Comparison of ENCODE assay signal across 15 mouse cellular contexts in the genomic region with DNA sequence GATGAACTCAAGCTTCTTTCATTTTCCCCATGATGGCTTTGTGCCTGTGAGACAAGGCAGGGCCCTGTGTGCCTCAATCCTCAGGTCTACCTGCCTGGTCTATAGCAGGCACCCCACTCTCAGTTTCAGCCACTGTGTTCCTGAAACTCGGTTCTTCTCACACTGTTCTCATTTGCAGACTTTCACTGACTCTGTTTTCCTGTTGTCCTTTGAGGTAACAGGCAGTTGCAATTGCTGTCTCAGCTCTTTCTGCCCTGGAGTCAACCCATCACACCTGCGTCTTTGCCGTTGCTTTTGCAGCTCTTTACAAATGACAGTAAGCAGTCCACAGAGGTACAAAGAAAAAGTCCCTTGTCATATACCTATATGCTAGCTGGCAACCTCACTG. TPM values are rescaled to one million over a fixed set of nuclear protein-coding genes. Genes with fewer than 3 reads are reported as not detected.
DNase-seq lines count a peak whose midpoint lies in the region; ATAC-seq and TF ChIP-seq lines count a peak whose summit lies in the region.
"Had no signal": no experiment of that assay in that cellular context is flagged by ENCODE, and none has a peak within 500 bp of the region (broad histone marks: within the 10 kb centered on the region; RNA-seq: fewer than 3 reads in every experiment).

No protein-coding gene starts in this region.

- H3K9me3 ChIP-seq in forebrain, postnatal 0 days (ENCODE audit: low read length): no peaks in the 10 kb centered on the region
- H3K9me3 ChIP-seq in forebrain, embryonic 14.5 days (replicated peaks; ENCODE audit: control insufficient read depth, low read length): no peaks in the 10 kb centered on the region
- H3K9me3 ChIP-seq in forebrain, embryonic 11.5 days (ENCODE audit: control insufficient read depth, low read length): no peaks in the 10 kb centered on the region

- no peak overlapping the region for H3K9ac ChIP-seq in forebrain, postnatal 0 days
- H3K9ac ChIP-seq in forebrain, embryonic 14.5 days (ENCODE audit: low read length): no peak overlapping the region
- no peak overlapping the region for H3K9ac ChIP-seq in forebrain, embryonic 11.5 days (ENCODE audit: low read length)

- ATAC-seq in forebrain, postnatal 0 days: no peak
- ATAC-seq in forebrain, embryonic 14.5 days: no peak
- no peak for ATAC-seq in forebrain, embryonic 11.5 days (replicated peaks; ENCODE audit: low FRiP score)
- no peak for ATAC-seq in monocyte, adult 5-6 weeks (replicated peaks; ENCODE audit: insufficient number of reproducible peaks, low FRiP score, low TSS enrichment, poor library complexity, severe bottlenecking)

- H3K4me1 ChIP-seq in forebrain, postnatal 0 days (ENCODE audit: insufficient read depth): no peaks in the 10 kb centered on the region
- H3K4me1 ChIP-seq in forebrain, embryonic 14.5 days (ENCODE audit: control insufficient read depth, insufficient read depth, low read length): peaks cover 8% of the 10 kb centered on the region; the same call in 1 of the 2 replicates
- H3K4me1 ChIP-seq in olfactory bulb, adult 2 months (ENCODE audit: control insufficient read depth, insufficient read depth, low read length): peaks cover 13% of the 10 kb centered on the region
- H3K4me1 ChIP-seq in forebrain, embryonic 11.5 days (replicated peaks; ENCODE audit: control insufficient read depth, insufficient read depth, low read length): peaks cover 5% of the 10 kb centered on the region; the same call in 1 of the 2 replicates

- WGBS in forebrain, postnatal 0 days: 83% methylated on average over 3 of the region's 3 CpGs
- WGBS in forebrain, embryonic 14.5 days: 90% methylated on average over 3 of the region's 3 CpGs
- 79% methylated on average over 3 of the region's 3 CpGs for WGBS in olfactory bulb, adult 2 months
- WGBS in forebrain, embryonic 11.5 days: 88% methylated on average over 3 of the region's 3 CpGs

- no peaks in the 10 kb centered on the region for H3K27me3 ChIP-seq in forebrain, postnatal 0 days (ENCODE audit: insufficient read depth, low read length)
- no peaks in the 10 kb centered on the region for H3K27me3 ChIP-seq in forebrain, embryonic 14.5 days (replicated peaks; ENCODE audit: control insufficient read depth, insufficient read depth, low read length)
- H3K27me3 ChIP-seq in forebrain, embryonic 11.5 days (ENCODE audit: control insufficient read depth, insufficient read depth, low read length): no peaks in the 10 kb centered on the region

- no peaks in the 10 kb centered on the region for H3K36me3 ChIP-seq in forebrain, postnatal 0 days (ENCODE audit: insufficient read depth)
- H3K36me3 ChIP-seq in forebrain, embryonic 14.5 days (ENCODE audit: control insufficient read depth, insufficient read depth, low read length): no peaks in the 10 kb centered on the region
- H3K36me3 ChIP-seq in forebrain, embryonic 11.5 days (ENCODE audit: control insufficient read depth, insufficient read depth, low read length): no peaks in the 10 kb centered on the region

- H3K27ac ChIP-seq in forebrain, postnatal 0 days (ENCODE audit: low read depth, low read length): peak overlapping the region; percentile 35; the same call in 1 of the 2 replicates
- H3K27ac ChIP-seq in forebrain, embryonic 14.5 days (ENCODE audit: low read depth, low read length): no peak overlapping the region
- H3K27ac ChIP-seq in left cerebral cortex, adult 2 months: peak overlapping the region; percentile 64
- peak overlapping the region; percentile 92 for H3K27ac ChIP-seq in olfactory bulb, adult 2 months (ENCODE audit: insufficient read depth, low read depth, low read length)
- no peak overlapping the region for H3K27ac ChIP-seq in forebrain, embryonic 11.5 days (ENCODE audit: low read depth, low read length)
- H3K27ac ChIP-seq: heart, adult 2 months had no signal

- intact Hi-C loops in left cerebral cortex, adult 2 months (cut with DNase I): no loop called here
- intact Hi-C loops in left cerebral cortex, postnatal 25 days (cut with DNase I): no loop called here

- no peak for TF ChIP-seq POLR2A in olfactory bulb, adult 2 months (IDR thresholded peaks at IDR 0.05; ENCODE audit: insufficient read depth, low read depth, low read length)

- no peak for TF ChIP-seq CTCF in forebrain, postnatal 0 days (IDR thresholded peaks at IDR 0.05; ENCODE audit: low read depth)
- no peak for TF ChIP-seq CTCF in left cerebral cortex, adult 2 months (IDR thresholded peaks at IDR 0.05)
- TF ChIP-seq CTCF in olfactory bulb, adult 2 months (IDR thresholded peaks at IDR 0.05; ENCODE audit: insufficient read depth, low read depth, low read length): no peak

- H3K4me3 ChIP-seq in forebrain, postnatal 0 days (ENCODE audit: low read depth, low read length): no peak overlapping the region
- H3K4me3 ChIP-seq in forebrain, embryonic 14.5 days (ENCODE audit: low read depth, low read length): no peak overlapping the region
- no peak overlapping the region for H3K4me3 ChIP-seq in left cerebral cortex, adult 2 months
- no peak overlapping the region for H3K4me3 ChIP-seq in olfactory bulb, adult 2 months (ENCODE audit: insufficient read depth, low read depth, low read length)
- no peak overlapping the region for H3K4me3 ChIP-seq in forebrain, embryonic 11.5 days (ENCODE audit: low read depth, low read length)
- H3K4me3 ChIP-seq: heart, adult 2 months; myocyte had no signal

- no peak overlapping the region for H3K4me2 ChIP-seq in forebrain, postnatal 0 days (ENCODE audit: low read depth)
- no peak overlapping the region for H3K4me2 ChIP-seq in forebrain, embryonic 14.5 days (ENCODE audit: low read length)
- H3K4me2 ChIP-seq in forebrain, embryonic 11.5 days (ENCODE audit: low read depth, low read length, severe bottlenecking): no peak overlapping the region

- DNase-seq in forebrain, postnatal 0 days: no peak
- DNase-seq in forebrain, embryonic 14.5 days (ENCODE audit: low spot score): no peak
- DNase-seq in left cerebral cortex, adult 2 months (ENCODE audit: extremely low spot score in 1 of 2, low spot score in 2 of 2): no peak
- DNase-seq in left cerebral cortex, postnatal 25 days (ENCODE audit: low spot score in 2 of 2): no peak
- DNase-seq in thymus, postnatal 4 days: peak; percentile 51
- no peak for DNase-seq in forebrain, embryonic 11.5 days (ENCODE audit: low spot score)
- DNase-seq: adrenal gland, postnatal 25 days; heart, adult 2 months; heart, postnatal 36 days; kidney, adult 8-10 months; layer of hippocampus, postnatal 36 days; lung, adult 2 months had no signal

RNA-seq across cellular contexts. Expression of gene Sesn3, which starts 26.7 kb away (rescaled TPM):
- total RNA-seq in forebrain, postnatal 0 days (2014; rRNA removed): 29.8 and 40.5 TPM in 2 replicates
- polyA plus RNA-seq in forebrain, postnatal 0 days (2015; fragmentation: Nextera tagmentation; extraction: Ambion mirVana): 9.3 and 16.3 TPM in 2 replicates
- polyA plus RNA-seq in forebrain, embryonic 14.5 days (2014; fragmentation: Nextera tagmentation; extraction: Ambion mirVana): 12.4 and 18.6 TPM in 2 replicates
- total RNA-seq in left cerebral cortex, adult 2 months (2021): 100 to 1,000 TPM; 111 to 118 TPM
- 100 to 1,000 TPM; 106 to 116 TPM for total RNA-seq in left cerebral cortex, postnatal 25 days (2021)
- 243 TPM in 1 of 2 replicates, not detected in the other for polyA plus RNA-seq in olfactory bulb, adult 2 months (2012; ENCODE audit: insufficient read depth, insufficient read length, low replicate concordance, missing spikeins)
- 22.9 and 26.6 TPM in 2 replicates for polyA plus RNA-seq in forebrain, embryonic 11.5 days (2014; fragmentation: Nextera tagmentation; extraction: Ambion mirVana)
- 24.4 to 44.6 TPM (median 27.5 TPM) in 3 replicates for total RNA-seq in monocyte, adult 5-6 weeks (2017)

Comparison
In these comparisons a context has a peak if more than half of its experiments do, and no peak if none do; other contexts are left out.
1. H3K27ac ChIP-seq: peak in forebrain, postnatal 0 days (single experiment), left cerebral cortex, adult 2 months (single experiment) and olfactory bulb, adult 2 months (single experiment); none in forebrain, embryonic 14.5 days (single experiment) and forebrain, embryonic 11.5 days (single experiment).